Mouse (Mus musculus) embryo, embryonic 11.5 days (tissue): ENCODE data around the gene Olfr1387.
"Not testable (repeated sequence)": the region's sequence is repeated elsewhere in the genome, so short reads cannot be mapped to it uniquely, and the experiment has no call there.

Experiments
- DNase-seq: peaks from one replicate; pipeline ENCODE4 v3.0.0-alpha.2; 2012; ENCODE audit warnings: low read depth, low spot score

The Olfr1387 gene

DNA sequence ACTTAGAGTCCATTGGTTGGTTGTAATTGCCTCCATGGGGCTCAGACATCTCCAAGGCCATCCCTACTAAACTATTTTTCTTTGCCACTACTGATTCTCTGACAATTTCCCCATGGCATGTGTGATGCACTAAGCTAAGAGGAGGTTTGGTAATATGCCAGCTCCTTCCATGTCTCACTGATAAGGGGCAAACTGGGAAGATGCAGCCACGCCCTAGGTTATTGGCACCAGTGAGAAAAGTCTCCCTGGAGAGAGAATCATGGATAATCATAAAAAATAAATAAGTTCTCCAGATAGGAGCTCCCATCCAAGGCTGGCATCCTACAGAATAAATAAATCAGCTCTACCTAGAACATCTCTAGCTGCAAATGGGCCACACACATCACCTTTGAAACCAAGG lies at the start of gene Olfr1387:
Olfr1387 (plus strand) TSS at position 301 of the 400 bp plus-strand sequence.
- DNase-seq: no peak

DNA sequence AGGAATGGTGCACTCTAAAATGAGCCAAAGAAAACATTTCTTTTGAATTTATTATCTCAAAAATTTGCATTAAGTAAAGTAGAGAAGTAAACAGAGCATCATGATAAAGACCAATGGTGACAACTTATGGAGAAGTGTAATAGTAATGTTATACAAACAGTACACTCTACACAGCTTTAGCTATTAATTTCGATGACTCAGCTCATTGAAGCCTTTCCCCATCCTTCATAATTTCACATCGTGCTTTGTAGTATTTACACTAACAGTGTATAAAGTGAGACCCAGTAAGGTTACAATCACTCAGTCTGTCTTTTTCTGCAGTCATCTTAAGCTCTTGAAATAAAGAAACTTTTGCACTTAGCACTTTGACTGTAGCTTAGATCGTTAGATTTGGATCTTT lies 48.4 kb upstream of the Olfr1387 start:
- DNase-seq: no peak

- DNase-seq: peak; percentile 8
Observed at GRCm38 (mm10) chr11:49410540-49410939, 44.6 kb upstream of the Olfr1387 start.

DNA sequence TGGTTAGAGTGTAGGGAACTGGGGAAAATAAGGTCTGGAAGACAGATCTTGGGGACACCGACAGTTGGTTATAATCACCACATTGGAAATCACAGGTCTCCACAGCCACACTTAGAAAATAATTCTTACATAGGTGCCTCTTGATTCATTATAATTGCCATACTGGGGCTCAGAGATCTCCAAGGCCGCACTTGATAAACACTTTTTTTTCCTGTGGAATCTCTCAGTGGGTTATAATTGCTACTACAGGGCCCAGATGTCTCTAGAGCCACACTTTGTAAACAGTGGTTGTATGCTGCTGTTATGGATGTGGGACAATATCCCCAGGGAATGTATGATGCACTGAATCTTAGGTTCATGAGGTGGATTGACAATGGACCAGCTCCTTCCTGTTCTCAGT lies 32.4 kb upstream of the Olfr1387 start, which contains the start of gene Olfr1389:
Olfr1389 (plus strand) TSS at position 301 of the 400 bp plus-strand sequence.
- DNase-seq: no peak

GRCm38 (mm10) chr11:49425257-49425927 lies 29.8 kb upstream of the Olfr1387 start:
- DNase-seq: no peak

GRCm38 (mm10) chr11:49429641-49430040 lies 25.5 kb upstream of the Olfr1387 start:
- no peak for DNase-seq

DNA sequence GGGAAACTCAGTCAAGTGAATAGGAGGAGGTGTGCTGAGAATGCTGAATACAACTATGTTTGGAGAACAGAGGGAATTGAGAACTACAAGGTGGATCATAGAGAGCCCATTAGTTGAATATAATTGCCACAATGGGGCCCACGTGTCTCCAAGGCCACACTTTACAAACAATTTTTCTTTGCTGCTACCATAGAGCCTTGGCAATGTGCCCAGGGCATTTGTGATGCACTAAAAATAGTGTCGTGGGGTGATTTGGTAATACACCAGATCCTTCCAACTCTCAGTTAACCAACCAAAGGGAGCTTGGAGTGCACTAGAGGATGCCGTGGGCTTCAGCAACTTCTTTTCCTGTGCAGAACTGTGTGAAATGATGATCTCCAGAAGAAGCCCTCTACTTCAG lies 18.7 kb upstream of the Olfr1387 start, which contains the start of gene Olfr1388:
Olfr1388 (plus strand) TSS at position 214 of the 400 bp plus-strand sequence.
- no peak for DNase-seq

- not testable (repeated sequence) for DNase-seq
Observed at GRCm38 (mm10) chr11:49464746-49465145, 9.6 kb downstream of the Olfr1387 start, which contains the start of gene Olfr1386. Gene Olfr1386, plus strand, starts transcription at chr11:49465046.

GRCm38 (mm10) chr11:49485973-49486372 lies 30.8 kb downstream of the Olfr1387 start:
- DNase-seq: no peak

- DNase-seq: not testable (repeated sequence)
Observed at GRCm38 (mm10) chr11:49488770-49489169, 33.6 kb downstream of the Olfr1387 start, which contains the start of gene Olfr1385. Gene Olfr1385, plus strand, starts transcription at chr11:49489070.
